Mouse (Mus musculus) forebrain, embryonic 15.5 days (tissue): ENCODE results near the gene Arhgap1. TPM values are rescaled to one million over a fixed set of nuclear protein-coding genes. Genes with fewer than 3 reads are reported as not detected.
"Not testable (repeated sequence)": the region's sequence is repeated elsewhere in the genome, so short reads cannot be mapped to it uniquely, and the experiment has no call there.

Source experiments
- ATAC-seq: fragments of 200-750 bp; cut with Nextera tagmentation; replicated peaks from 2 replicates; pipeline ENCODE4 v1.8.0; 2017; ENCODE audit warnings: mild to moderate bottlenecking, moderate TSS enrichment, moderate library complexity
- H3K27ac ChIP-seq: fragments of 300-500 bp; sonication (generic); replicated peaks from 2 replicates; pipeline ENCODE4 v1.5.1; 2015; ENCODE audit warnings: mild to moderate bottlenecking, inconsistent platforms
- H3K27me3 ChIP-seq: fragments of 300-500 bp; sonication (generic); 2 replicates; pipeline ENCODE4 v1.6.1; 2015; ENCODE audit warnings: inconsistent platforms
- H3K36me3 ChIP-seq: fragments of 300-500 bp; sonication (generic); 2 replicates; pipeline ENCODE4 v1.6.1; 2015; ENCODE audit warnings: mild to moderate bottlenecking, inconsistent platforms
- H3K4me1 ChIP-seq: fragments of 300-500 bp; sonication (generic); 2 replicates; pipeline ENCODE4 v1.6.1; 2015; ENCODE audit warnings: inconsistent platforms
- H3K4me2 ChIP-seq: fragments of 300-500 bp; sonication (generic); replicated peaks from 2 replicates; pipeline ENCODE4 v1.6.1; 2015; ENCODE audit warnings: mild to moderate bottlenecking, inconsistent platforms
- H3K4me3 ChIP-seq: fragments of 300-500 bp; sonication (generic); 2 replicates; pipeline ENCODE4 v1.5.1; 2015; ENCODE audit warnings: mild to moderate bottlenecking, inconsistent platforms
- H3K9ac ChIP-seq: fragments of 300-500 bp; sonication (generic); replicated peaks from 2 replicates; pipeline ENCODE4 v1.6.1; 2015; ENCODE audit warnings: mild to moderate bottlenecking, inconsistent platforms
- H3K9me3 ChIP-seq: fragments of 300-500 bp; sonication (generic); 2 replicates; pipeline ENCODE4 v1.6.1; 2016; ENCODE audit warnings: inconsistent platforms
- WGBS: fragments of 180-500 bp; shearing (Covaris S2); methylation state at CpG from one replicate; pipeline ENCODE4 v1.1.7; 2015; ENCODE audit warnings: mixed read lengths; 5-methylcytosine and 5-hydroxymethylcytosine counted together
- polyA plus RNA-seq: library from polyadenylated mRNA; unstranded; fragments of >200 nt; fragmentation: Nextera tagmentation; extraction: Ambion mirVana; gene quantifications from 2 replicates; pipeline ENCODE4 v1.2.1, GENCODE M21; 2015

Arhgap1 gene
- polyA plus RNA-seq, result 88.7 and 92.7 TPM in 2 replicates

GRCm38 (mm10) chr2:91649553-91650359 is at the start of gene Arhgap1, which contains the start of gene Zfp408:
TSS of gene Arhgap1 (plus strand) at chr2:91649860.
TSS of gene Zfp408 (minus strand) at chr2:91649791.
- Histone ChIP-seq H3K9me3 (no peaks in the 10 kb centered on the region), H3K4me3 (peak within 1 kb of the TSS; percentile 82), H3K27me3 (no peaks in the 10 kb centered on the region), H3K9ac (peak within 1 kb of the TSS; percentile 89), H3K36me3 (peaks cover 40% of the 10 kb centered on the region), H3K4me2 (peak within 1 kb of the TSS; percentile 99), H3K27ac (peak within 1 kb of the TSS; percentile 91), H3K4me1 (peaks cover 29% of the 10 kb centered on the region)
- peak; percentile 94 for ATAC-seq
- WGBS, result under 1% methylated on average over 44 of the region's 44 CpGs

- no peaks in the 10 kb centered on the region for H3K9me3 ChIP-seq
- no peak for ATAC-seq
- H3K4me1 ChIP-seq, result no peaks in the 10 kb centered on the region
- no peak overlapping the region for H3K9ac ChIP-seq
- WGBS, result 96% methylated on average over 4 of the region's 4 CpGs
- H3K27ac ChIP-seq, result no peak overlapping the region
- H3K4me3 ChIP-seq, result no peak overlapping the region
- peaks cover 81% of the 10 kb centered on the region for H3K36me3 ChIP-seq
- H3K27me3 ChIP-seq, result no peaks in the 10 kb centered on the region
- H3K4me2 ChIP-seq, result no peak overlapping the region
Observed at GRCm38 (mm10) chr2:91600475-91600874, 49.2 kb upstream of the Arhgap1 start.

GRCm38 (mm10) chr2:91602389-91602788 is 47.3 kb upstream of the Arhgap1 start:
- Histone ChIP-seq H3K27me3 (no peaks in the 10 kb centered on the region), H3K4me1 (no peaks in the 10 kb centered on the region), H3K36me3 (peaks cover 77% of the 10 kb centered on the region), H3K9ac (no peak overlapping the region), H3K4me3 (no peak overlapping the region), H3K9me3 (no peaks in the 10 kb centered on the region), H3K27ac (no peak overlapping the region), H3K4me2 (no peak overlapping the region)
- no peak for ATAC-seq
- WGBS, result 96% methylated on average over 4 of the region's 4 CpGs

GRCm38 (mm10) chr2:91609370-91609769 is 40.3 kb upstream of the Arhgap1 start:
- not testable (repeated sequence) for H3K9ac ChIP-seq, H3K9me3 ChIP-seq, H3K4me3 ChIP-seq, H3K27ac ChIP-seq, H3K4me1 ChIP-seq, H3K4me2 ChIP-seq, ATAC-seq, H3K27me3 ChIP-seq
- H3K36me3 ChIP-seq, result peaks cover 62% of the 10 kb centered on the region

GRCm38 (mm10) chr2:91622356-91622755 is 27.3 kb upstream of the Arhgap1 start:
- Histone ChIP-seq H3K36me3 (peaks cover 62% of the 10 kb centered on the region), H3K4me2 (no peak overlapping the region), H3K4me1 (no peaks in the 10 kb centered on the region), H3K4me3 (no peak overlapping the region), H3K9me3 (no peaks in the 10 kb centered on the region), H3K27ac (no peak overlapping the region), H3K9ac (no peak overlapping the region), H3K27me3 (no peaks in the 10 kb centered on the region)
- 89% methylated on average over 5 of the region's 5 CpGs for WGBS
- ATAC-seq, result no peak

- not testable (repeated sequence) for ATAC-seq, H3K4me1 ChIP-seq, H3K4me2 ChIP-seq, H3K9me3 ChIP-seq, H3K27ac ChIP-seq, H3K27me3 ChIP-seq, H3K4me3 ChIP-seq, H3K9ac ChIP-seq
- peaks cover 51% of the 10 kb centered on the region for H3K36me3 ChIP-seq
- 96% methylated on average over 7 of the region's 7 CpGs for WGBS
Observed at GRCm38 (mm10) chr2:91623366-91623765, 26.3 kb upstream of the Arhgap1 start.

- Histone ChIP-seq H3K4me3 (no peak overlapping the region), H3K9me3 (no peaks in the 10 kb centered on the region), H3K27me3 (no peaks in the 10 kb centered on the region), H3K36me3 (peaks cover 12% of the 10 kb centered on the region; the same call in 1 of the 2 replicates), H3K4me2 (no peak overlapping the region), H3K27ac (no peak overlapping the region), H3K4me1 (no peaks in the 10 kb centered on the region), H3K9ac (no peak overlapping the region)
- no peak for ATAC-seq
- 74% methylated on average over 5 of the region's 5 CpGs for WGBS
Observed at GRCm38 (mm10) chr2:91627486-91627885, 22.2 kb upstream of the Arhgap1 start.

- Histone ChIP-seq H3K4me1 (no peaks in the 10 kb centered on the region), H3K27me3 (no peaks in the 10 kb centered on the region), H3K9me3 (no peaks in the 10 kb centered on the region), H3K9ac (no peak overlapping the region), H3K4me3 (no peak overlapping the region), H3K27ac (no peak overlapping the region), H3K36me3 (peaks cover 8% of the 10 kb centered on the region; the same call in 1 of the 2 replicates), H3K4me2 (no peak overlapping the region)
- WGBS, result 95% methylated on average over 8 of the region's 8 CpGs
- no peak for ATAC-seq
Observed at GRCm38 (mm10) chr2:91628171-91628570, 21.5 kb upstream of the Arhgap1 start.

- Histone ChIP-seq H3K9me3 (no peaks in the 10 kb centered on the region), H3K4me3 (no peak overlapping the region), H3K4me2 (no peak overlapping the region), H3K4me1 (no peaks in the 10 kb centered on the region), H3K27me3 (no peaks in the 10 kb centered on the region), H3K36me3 (no peaks in the 10 kb centered on the region), H3K9ac (no peak overlapping the region), H3K27ac (no peak overlapping the region)
- ATAC-seq, result no peak
- 87% methylated on average over 18 of the region's 18 CpGs for WGBS
Observed at GRCm38 (mm10) chr2:91629682-91630081, 20.0 kb upstream of the Arhgap1 start.

- 95% methylated on average over 12 of the region's 12 CpGs for WGBS
- no peaks in the 10 kb centered on the region for H3K4me1 ChIP-seq
- H3K4me2 ChIP-seq, result no peak overlapping the region
- H3K9ac ChIP-seq, result no peak overlapping the region
- no peak for ATAC-seq
- no peaks in the 10 kb centered on the region for H3K9me3 ChIP-seq
- H3K27ac ChIP-seq, result no peak overlapping the region
- no peaks in the 10 kb centered on the region for H3K36me3 ChIP-seq
- H3K27me3 ChIP-seq, result no peaks in the 10 kb centered on the region
- H3K4me3 ChIP-seq, result no peak overlapping the region
Observed at GRCm38 (mm10) chr2:91630384-91630783, 19.3 kb upstream of the Arhgap1 start.

GRCm38 (mm10) chr2:91631826-91632225 is 17.8 kb upstream of the Arhgap1 start:
- H3K27ac ChIP-seq, result no peak overlapping the region
- no peak overlapping the region for H3K9ac ChIP-seq
- H3K4me3 ChIP-seq, result no peak overlapping the region
- 88% methylated on average over 5 of the region's 5 CpGs for WGBS
- no peaks in the 10 kb centered on the region for H3K4me1 ChIP-seq
- no peaks in the 10 kb centered on the region for H3K27me3 ChIP-seq
- no peak overlapping the region for H3K4me2 ChIP-seq
- ATAC-seq, result no peak
- no peaks in the 10 kb centered on the region for H3K36me3 ChIP-seq
- no peaks in the 10 kb centered on the region for H3K9me3 ChIP-seq

- Histone ChIP-seq H3K27me3 (no peaks in the 10 kb centered on the region), H3K9ac (no peak overlapping the region), H3K4me1 (no peaks in the 10 kb centered on the region), H3K36me3 (no peaks in the 10 kb centered on the region), H3K4me2 (no peak overlapping the region), H3K9me3 (no peaks in the 10 kb centered on the region), H3K27ac (no peak overlapping the region), H3K4me3 (no peak overlapping the region)
- ATAC-seq, result no peak
- 87% methylated on average over 5 of the region's 5 CpGs for WGBS
Observed at GRCm38 (mm10) chr2:91632316-91632715, 17.3 kb upstream of the Arhgap1 start.
